Mouse (Mus musculus): Measurements from ENCODE around the gene Clhc1.
"Not testable (repeated sequence)": the region's sequence is repeated elsewhere in the genome, so short reads cannot be mapped to it uniquely, and the experiment has no call there.

The Clhc1 gene

DNA sequence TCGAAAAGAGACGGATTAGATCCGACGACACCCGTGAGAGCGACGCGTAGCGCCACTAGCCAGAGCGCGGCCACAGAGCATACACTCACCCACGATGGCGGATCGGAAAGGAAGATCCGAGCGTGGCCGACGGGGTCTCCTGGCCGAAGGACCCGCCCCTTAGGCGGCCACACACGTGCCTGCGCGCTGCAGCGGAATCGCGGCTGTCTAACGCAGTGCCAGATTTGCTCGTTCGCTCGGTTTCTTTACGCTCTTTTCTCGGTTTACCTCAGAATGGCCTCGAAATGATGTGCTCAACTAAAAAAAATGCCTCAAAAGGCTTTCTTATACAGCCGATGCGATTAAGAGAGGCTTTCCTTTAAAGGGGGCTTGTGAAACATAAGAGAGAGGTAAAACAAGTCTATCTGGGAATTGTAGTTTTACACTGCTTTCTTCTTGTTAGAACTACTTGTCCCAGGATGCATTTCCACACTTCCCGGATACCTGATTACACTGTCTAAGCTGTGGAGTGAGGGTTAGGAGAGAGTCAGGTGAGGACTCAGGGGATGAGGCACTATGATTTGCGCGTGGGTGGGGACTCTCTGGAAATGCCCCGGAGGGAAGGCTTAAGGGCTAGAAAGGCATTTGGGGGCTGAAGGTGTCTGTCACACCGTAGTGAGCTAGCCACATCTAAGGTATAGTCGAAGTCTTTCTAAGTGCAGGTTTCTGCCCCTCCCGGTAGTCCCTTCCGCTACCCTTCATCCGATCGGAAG lies at the start of gene Clhc1, which contains the start of gene Rps27a:
Gene Clhc1, plus strand, starts transcription at position 199 of the 752 bp plus-strand sequence.
Gene Rps27a, minus strand, starts transcription at position 358 of the 752 bp plus-strand sequence.
- in situ Hi-C loops (cut with MboI; ENCODE audit: low sequenced_read_pairs), result no loop called here

GRCm38 (mm10) chr11:29503948-29504893 lies 43.5 kb upstream of the Clhc1 start:
- in situ Hi-C loops (cut with MboI; ENCODE audit: low sequenced_read_pairs), result no loop called here

- in situ Hi-C loops (cut with MboI; ENCODE audit: low sequenced_read_pairs), result no loop called here
These were observed 42.7 kb upstream of the Clhc1 start for GRCm38 (mm10) chr11:29504899-29505625.

DNA sequence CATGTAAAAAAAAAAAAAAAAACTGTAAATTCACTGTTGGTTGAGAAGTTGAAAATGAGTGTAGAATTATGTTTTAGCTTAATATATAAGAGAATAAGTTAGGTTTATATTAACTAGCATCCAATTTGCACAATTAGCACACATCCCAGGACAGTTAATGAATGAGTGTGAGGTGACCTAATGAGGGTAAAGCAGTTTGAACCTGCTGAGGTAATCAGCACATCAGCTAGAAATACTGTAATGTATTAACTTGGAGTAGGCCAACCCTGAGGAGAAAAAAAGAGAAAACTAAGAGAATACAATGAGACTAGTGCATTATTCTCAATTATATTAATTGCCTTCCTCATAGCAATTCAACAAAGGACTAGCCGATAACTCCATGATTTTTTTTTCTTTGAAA lies 38.3 kb upstream of the Clhc1 start:
- in situ Hi-C loops (cut with MboI; ENCODE audit: low sequenced_read_pairs), result no loop called here

DNA sequence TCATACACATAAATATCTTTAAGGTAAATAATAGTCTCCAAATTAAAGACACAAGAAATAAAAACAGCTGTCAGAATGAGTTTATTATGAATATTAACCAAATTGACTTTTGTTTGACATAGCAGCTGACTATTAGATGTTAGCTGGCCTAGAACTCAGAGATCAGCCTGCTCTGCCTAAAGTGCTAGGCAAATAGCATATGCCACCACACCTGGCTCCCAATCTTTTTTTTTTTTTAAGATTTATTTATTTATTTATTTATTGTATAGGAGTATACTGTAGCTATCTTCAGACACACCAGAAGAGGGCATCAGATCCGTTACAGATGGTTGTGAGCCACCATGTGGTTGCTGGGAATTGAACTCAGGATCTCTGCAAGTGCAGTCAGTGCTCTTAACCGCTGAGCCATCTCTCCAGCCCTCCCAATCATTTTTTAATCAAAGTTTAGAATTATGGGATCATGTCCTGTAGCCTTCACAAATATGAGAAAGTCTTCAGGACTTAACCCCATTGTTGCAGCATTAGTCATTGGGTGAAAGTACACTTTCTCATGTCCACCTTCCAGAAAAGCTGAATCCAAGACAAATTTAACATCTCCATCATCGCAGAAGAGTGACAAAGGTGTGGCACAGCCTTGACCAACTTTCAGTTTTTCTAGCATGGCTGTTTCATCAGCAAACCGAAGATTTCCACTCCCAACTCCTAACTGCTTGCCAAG lies 34.8 kb upstream of the Clhc1 start:
- in situ Hi-C loops (cut with MboI; ENCODE audit: low sequenced_read_pairs), result no loop called here

DNA sequence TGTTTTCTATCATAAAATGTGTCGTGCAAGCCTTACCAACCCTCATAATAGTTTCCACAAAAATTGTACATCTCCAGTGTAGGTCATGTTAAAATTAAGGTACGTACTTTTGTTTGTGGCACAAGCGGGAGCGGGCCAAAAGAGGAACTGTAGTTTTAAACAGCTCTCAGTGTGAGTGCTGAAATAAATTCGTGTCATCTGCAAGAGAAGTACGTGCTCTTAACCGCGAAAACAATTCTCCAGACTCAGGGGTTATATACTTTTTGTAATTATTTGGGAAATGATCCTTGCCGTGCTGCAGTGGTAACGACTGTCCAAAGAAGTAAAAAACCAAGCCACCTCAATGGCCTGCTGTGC lies 33.4 kb upstream of the Clhc1 start:
- in situ Hi-C loops (cut with MboI; ENCODE audit: low sequenced_read_pairs), result no loop called here

DNA sequence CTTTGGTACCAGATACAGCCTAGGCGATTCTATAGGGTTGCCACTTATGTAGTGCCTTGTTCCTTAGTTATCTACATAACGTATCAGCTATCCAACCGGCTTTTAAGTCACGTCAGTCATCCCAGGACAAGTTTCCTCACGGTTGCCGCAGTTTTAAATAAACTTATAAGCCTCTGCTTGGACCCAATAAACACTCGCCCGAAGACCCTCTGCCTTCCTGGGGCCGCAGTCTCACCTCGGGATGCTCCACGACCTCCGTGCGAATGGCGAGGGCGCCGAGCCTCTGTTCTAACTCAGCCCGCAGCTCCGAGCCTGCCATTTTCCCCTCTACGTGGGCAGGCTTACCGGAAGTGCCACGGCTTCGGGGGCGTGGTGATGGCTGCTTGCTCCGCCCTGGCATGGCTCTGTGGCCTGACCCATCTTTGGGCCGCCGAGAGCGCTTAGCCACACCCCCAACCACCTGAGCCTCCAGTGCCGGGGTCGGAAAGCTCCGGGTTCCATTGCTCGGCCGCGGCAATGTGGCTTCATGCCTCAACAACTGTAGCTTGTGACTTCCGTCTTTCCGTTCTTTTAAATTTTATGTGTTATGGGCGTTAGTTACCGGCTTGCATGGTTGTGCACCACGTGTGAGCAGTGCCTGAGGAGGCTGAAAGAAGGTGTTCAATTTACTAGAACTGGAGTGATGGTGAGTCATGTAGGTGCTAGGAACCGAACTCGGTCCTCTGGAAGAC lies 32.9 kb upstream of the Clhc1 start, which contains the start of gene Prorsd1:
Gene Prorsd1, minus strand, starts transcription at position 352 of the 731 bp plus-strand sequence.
- in situ Hi-C loops (cut with MboI; ENCODE audit: low sequenced_read_pairs), result no loop called here

GRCm38 (mm10) chr11:29525988-29526794 lies 21.6 kb upstream of the Clhc1 start, which contains the start of gene Mtif2:
Gene Mtif2 (plus strand): TSS chr11:29526408.
- in situ Hi-C loops (cut with MboI; ENCODE audit: low sequenced_read_pairs), result no loop called here

GRCm38 (mm10) chr11:29538201-29538600 lies 9.5 kb upstream of the Clhc1 start:
- in situ Hi-C loops (cut with MboI; ENCODE audit: low sequenced_read_pairs), result loop anchor here (10.0 kb wide), 1 partner anchor 157 kb away; the partner anchor contains the start of gene Rtn4

- in situ Hi-C loops (cut with MboI; ENCODE audit: low sequenced_read_pairs), result no loop called here
These were observed 3.4 kb upstream of the Clhc1 start for GRCm38 (mm10) chr11:29544225-29544945.

- in situ Hi-C loops (cut with MboI; ENCODE audit: low sequenced_read_pairs), result not testable (repeated sequence)
These were observed 2.5 kb upstream of the Clhc1 start for GRCm38 (mm10) chr11:29545150-29545752.

DNA sequence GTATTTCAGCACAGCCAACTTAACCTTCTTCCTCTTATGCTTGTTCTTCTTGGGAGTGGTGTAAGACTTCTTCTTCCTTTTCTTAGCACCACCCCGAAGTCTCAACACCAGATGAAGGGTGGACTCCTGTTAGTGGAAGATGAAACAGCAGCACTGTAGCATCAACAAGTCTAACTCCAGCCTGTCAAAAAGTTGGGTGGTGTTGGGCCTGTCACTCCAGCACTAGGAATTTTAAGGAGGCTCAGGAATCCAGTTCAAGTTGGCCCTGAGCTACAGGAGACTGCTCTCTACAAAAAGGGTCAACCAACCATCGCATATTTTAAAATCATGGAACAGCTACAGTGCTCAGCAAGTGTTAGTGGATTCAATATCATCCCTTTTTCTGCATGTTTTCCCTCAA lies 1.5 kb upstream of the Clhc1 start:
- in situ Hi-C loops (cut with MboI; ENCODE audit: low sequenced_read_pairs), result not testable (repeated sequence)

DNA sequence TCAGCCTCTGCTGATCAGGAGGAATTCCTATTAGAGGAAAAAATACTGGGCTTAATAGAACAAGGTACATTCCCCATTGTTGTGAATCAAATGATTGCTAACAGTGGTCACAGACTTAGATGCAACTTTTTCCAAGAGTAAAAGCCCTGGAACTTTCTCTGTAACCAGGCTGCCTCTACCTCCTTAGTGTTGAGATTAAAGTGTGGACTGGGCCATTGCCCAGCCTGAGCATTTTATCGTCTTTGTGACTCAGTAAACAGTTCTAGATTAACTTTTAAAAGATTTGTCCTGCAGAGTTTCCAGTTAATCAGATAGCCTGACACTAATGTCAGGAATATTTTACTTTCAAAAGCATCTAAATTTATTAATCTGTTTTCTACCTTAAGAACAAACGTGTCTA lies 988 bp upstream of the Clhc1 start:
- in situ Hi-C loops (cut with MboI; ENCODE audit: low sequenced_read_pairs), result no loop called here

GRCm38 (mm10) chr11:29547249-29547751 lies 450 bp upstream of the Clhc1 start:
- in situ Hi-C loops (cut with MboI; ENCODE audit: low sequenced_read_pairs), result no loop called here

- in situ Hi-C loops (cut with MboI; ENCODE audit: low sequenced_read_pairs), result no loop called here
These were observed 1.0 kb downstream of the Clhc1 start for GRCm38 (mm10) chr11:29548504-29549424.

GRCm38 (mm10) chr11:29549425-29549778 lies 1.7 kb downstream of the Clhc1 start:
- in situ Hi-C loops (cut with MboI; ENCODE audit: low sequenced_read_pairs), result no loop called here

DNA sequence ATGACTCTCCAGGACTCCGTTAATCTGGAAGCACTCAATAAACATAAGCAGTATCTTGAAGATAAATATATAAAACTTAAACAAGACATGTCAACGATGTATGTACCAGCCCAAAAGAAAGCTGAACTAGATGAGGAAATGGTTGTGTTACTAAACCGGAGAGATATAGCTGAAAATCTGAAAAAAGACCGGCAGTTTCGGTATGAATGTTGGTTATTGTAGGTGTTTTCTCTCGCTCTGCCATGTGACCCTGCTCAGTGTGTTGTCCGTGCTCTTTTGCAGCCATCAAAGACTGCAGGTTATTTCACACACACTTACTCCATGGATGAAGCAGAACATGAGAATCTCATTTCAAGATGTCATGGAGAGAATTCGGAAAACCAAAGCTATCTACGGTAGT lies 12.7 kb downstream of the Clhc1 start:
- in situ Hi-C loops (cut with MboI; ENCODE audit: low sequenced_read_pairs), result no loop called here
